Mouse (Mus musculus) heart, postnatal 0 days (tissue): ENCODE data around the gene Rrnad1. TPM values are rescaled to one million over a fixed set of nuclear protein-coding genes. Genes with fewer than 3 reads are reported as not detected.

Experiments
- ATAC-seq: fragments of 200-750 bp; cut with Nextera tagmentation; 2 replicates; pipeline ENCODE4 v1.8.0; 2017; ENCODE audit warnings: low read depth, moderate number of reproducible peaks, moderate library complexity; ENCODE audit not compliant: insufficient read depth
- DNase-seq: peaks from one replicate; pipeline ENCODE4 v3.0.0-alpha.2; 2016; ENCODE audit warnings: low spot score
- H3K27ac ChIP-seq: fragments of 300-500 bp; sonication (generic); 2 replicates; pipeline ENCODE4 v1.5.1; 2014; ENCODE audit warnings: low read depth, mild to moderate bottlenecking
- H3K27me3 ChIP-seq: fragments of 300-500 bp; sonication (generic); 2 replicates; pipeline ENCODE4 v1.6.1; 2014; ENCODE audit warnings: low read length, mixed read lengths; ENCODE audit not compliant: control insufficient read depth, insufficient read depth
- H3K36me3 ChIP-seq: fragments of 300-500 bp; sonication (generic); replicated peaks from 2 replicates; pipeline ENCODE4 v1.6.1; 2014; ENCODE audit warnings: low read length, mixed read lengths; ENCODE audit not compliant: control insufficient read depth, insufficient read depth
- H3K4me1 ChIP-seq: fragments of 300-500 bp; sonication (generic); 2 replicates; pipeline ENCODE4 v1.6.1; 2014; ENCODE audit warnings: antibody characterized with exemption; ENCODE audit not compliant: control insufficient read depth, insufficient read depth
- H3K4me2 ChIP-seq: fragments of 300-500 bp; sonication (generic); 2 replicates; pipeline ENCODE4 v1.6.1; 2014; ENCODE audit warnings: low read depth, mild to moderate bottlenecking, low read length, moderate library complexity
- H3K4me3 ChIP-seq: fragments of 300-500 bp; sonication (generic); 2 replicates; pipeline ENCODE4 v1.5.1; 2014; ENCODE audit warnings: low read depth, low read length
- H3K9ac ChIP-seq: fragments of 300-500 bp; sonication (generic); replicated peaks from 2 replicates; pipeline ENCODE4 v1.6.1; 2014; ENCODE audit warnings: low read depth, low read length, mixed read lengths
- H3K9me3 ChIP-seq: fragments of 300-500 bp; sonication (generic); replicated peaks from 2 replicates; pipeline ENCODE4 v1.6.1; 2016; ENCODE audit warnings: low read length; ENCODE audit not compliant: control insufficient read depth
- CTCF ChIP-seq: IDR thresholded peaks from 2 replicates; pipeline ENCODE4 v1.5.1; 2016; ENCODE audit warnings: antibody characterized with exemption, control low read depth, low read depth
- EP300 ChIP-seq: IDR thresholded peaks from 2 replicates; pipeline ENCODE4 v1.6.1; 2016; ENCODE audit warnings: antibody characterized with exemption, low read depth
- WGBS: fragments of 180-500 bp; shearing (Covaris S2); extraction: QIAGEN DNeasy Blood & Tissue Kit; methylation state at CpG from one replicate; pipeline ENCODE4 v1.1.7; 2014; 5-methylcytosine and 5-hydroxymethylcytosine counted together
- polyA plus RNA-seq: library from polyadenylated mRNA; unstranded; fragments of >200 nt; fragmentation: Nextera tagmentation; extraction: Ambion mirVana; gene quantifications from 2 replicates; pipeline ENCODE4 v1.2.1, GENCODE M21; 2015
- total RNA-seq: library from RNA; depleted of rRNA; stranded (reverse); fragments of >200 nt; gene quantifications from 2 replicates; pipeline ENCODE4 v1.2.3, GENCODE M21; 2014; ENCODE audit warnings: low replicate concordance

Gene Rrnad1
- total and polyA plus RNA-seq, 2 experiments from 2014 or later = 8.0 to 56.8 TPM

- Histone ChIP-seq H3K4me3 (peak within 1 kb of the TSS; percentile 65), H3K9ac (peak within 1 kb of the TSS; percentile 89), H3K9me3 (no peaks in the 10 kb centered on the region), H3K4me1 (peaks cover 5% of the 10 kb centered on the region; the same call in 1 of the 2 replicates), H3K27me3 (no peaks in the 10 kb centered on the region), H3K36me3 (peaks cover 51% of the 10 kb centered on the region), H3K4me2 (peak within 1 kb of the TSS; percentile 82), H3K27ac (peak within 1 kb of the TSS; percentile 86)
- peak; percentile 92 for ATAC-seq
- WGBS = 1% methylated on average over 30 of the region's 30 CpGs
- peak; percentile 98 for DNase-seq
- TF ChIP-seq EP300 (peak; percentile 64; the same call in 1 of the 2 replicates), CTCF (no peak)
These were observed 11.0 kb downstream of the Rrnad1 start, which contains the start of gene Mrpl24 for GRCm38 (mm10) chr3:87919336-87920108. Mrpl24 (plus strand) TSS chr3:87919506.

- no peak for DNase-seq
- H3K4me1 ChIP-seq = peaks cover 5% of the 10 kb centered on the region; the same call in 1 of the 2 replicates
- no peak overlapping the region for H3K27ac ChIP-seq
- no peak overlapping the region for H3K4me3 ChIP-seq
- H3K9ac ChIP-seq = no peak overlapping the region
- H3K36me3 ChIP-seq = peaks cover 51% of the 10 kb centered on the region
- no peaks in the 10 kb centered on the region for H3K9me3 ChIP-seq
- TF ChIP-seq EP300 (no peak), CTCF (no peak)
- H3K4me2 ChIP-seq = peak overlapping the region; percentile 82; the same call in 1 of the 2 replicates
- 90% methylated on average over 1 of the region's 1 CpGs for WGBS
- no peaks in the 10 kb centered on the region for H3K27me3 ChIP-seq
- ATAC-seq = no peak
These were observed 12.0 kb downstream of the Rrnad1 start for GRCm38 (mm10) chr3:87918551-87918950.

- ATAC-seq (no peak), DNase-seq (no peak)
- Histone ChIP-seq H3K36me3 (peaks cover 43% of the 10 kb centered on the region), H3K4me2 (no peak overlapping the region), H3K27ac (no peak overlapping the region), H3K4me1 (peaks cover 5% of the 10 kb centered on the region; the same call in 1 of the 2 replicates), H3K9ac (no peak overlapping the region), H3K9me3 (no peaks in the 10 kb centered on the region), H3K4me3 (no peak overlapping the region), H3K27me3 (no peaks in the 10 kb centered on the region)
- TF ChIP-seq EP300 (no peak), CTCF (no peak)
- WGBS = 89% methylated on average over 1 of the region's 1 CpGs
These were observed 13.5 kb downstream of the Rrnad1 start for GRCm38 (mm10) chr3:87916990-87917389.

GRCm38 (mm10) chr3:87913891-87914290, 16.6 kb downstream of the Rrnad1 start:
- no peak overlapping the region for H3K4me2 ChIP-seq
- WGBS = 93% methylated on average over 10 of the region's 10 CpGs
- H3K27ac ChIP-seq = no peak overlapping the region

GRCm38 (mm10) chr3:87913491-87913890, 17.0 kb downstream of the Rrnad1 start:
- ATAC-seq (no peak), DNase-seq (no peak)
- no peaks in the 10 kb centered on the region for H3K9me3 ChIP-seq
- 88% methylated on average over 7 of the region's 7 CpGs for WGBS
- H3K27me3 ChIP-seq = no peaks in the 10 kb centered on the region
- no peak overlapping the region for H3K4me2 ChIP-seq
- no peak overlapping the region for H3K27ac ChIP-seq
- H3K36me3 ChIP-seq = peaks cover 39% of the 10 kb centered on the region
- H3K4me3 ChIP-seq = no peak overlapping the region
- no peak for TF ChIP-seq CTCF
- TF ChIP-seq EP300 = no peak
- H3K4me1 ChIP-seq = peaks cover 24% of the 10 kb centered on the region
- H3K9ac ChIP-seq = no peak overlapping the region

More at GRCm38 (mm10) chr3:87913891-87914290, 16.6 kb downstream of the Rrnad1 start:
- Histone ChIP-seq H3K4me3 (no peak overlapping the region), H3K9ac (no peak overlapping the region), H3K36me3 (peaks cover 39% of the 10 kb centered on the region), H3K27me3 (no peaks in the 10 kb centered on the region), H3K9me3 (no peaks in the 10 kb centered on the region), H3K4me1 (peaks cover 21% of the 10 kb centered on the region)
- no peak for TF ChIP-seq CTCF
- TF ChIP-seq EP300 = no peak
- no peak for ATAC-seq
- no peak for DNase-seq
